ENCODE assay signal across 8 mouse cellular contexts in the genomic region with DNA sequence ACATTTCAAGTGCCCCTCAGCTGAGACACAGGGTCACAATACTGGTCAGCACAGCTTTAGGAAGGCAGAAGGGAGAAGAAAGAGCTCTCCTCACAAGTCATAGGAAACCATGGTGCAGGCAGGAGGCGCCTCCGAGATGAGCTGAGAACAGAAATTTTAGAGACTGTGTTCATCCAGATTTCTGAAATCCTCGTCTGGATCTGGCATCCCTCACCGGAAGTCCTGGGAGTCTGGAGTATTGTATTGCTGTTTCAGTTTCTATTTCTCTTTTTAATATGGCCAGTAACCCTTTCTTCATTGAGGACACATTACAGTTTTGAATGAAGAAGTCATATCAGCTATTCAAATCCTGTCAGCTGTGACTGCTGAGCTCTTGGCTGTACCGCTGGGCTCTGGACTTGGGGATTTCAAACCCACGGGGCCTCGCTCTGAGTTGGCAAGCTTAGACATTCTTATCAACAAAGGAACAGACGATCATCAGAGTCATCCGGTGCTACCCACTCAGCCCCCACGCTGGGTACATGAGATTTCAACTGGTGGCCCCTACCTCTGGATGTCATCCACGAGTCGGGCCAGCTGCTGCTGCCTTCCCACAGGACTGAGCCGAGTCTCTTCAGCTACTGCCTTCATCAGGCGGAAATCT. TPM values are rescaled to one million over a fixed set of nuclear protein-coding genes. Genes with fewer than 3 reads are reported as not detected.
A peak's percentile ranks its signal among the peaks of the same experiment; 100 is the strongest.
DNase-seq lines count a peak whose midpoint lies in the region; ATAC-seq lines count a peak whose summit lies in the region.
"Had no signal": no experiment of that assay in that cellular context is flagged by ENCODE, and none has a peak within 500 bp of the region (broad histone marks: within the 10 kb centered on the region; RNA-seq: fewer than 3 reads in every experiment).

No protein-coding gene starts in this region.

- WGBS in midbrain, embryonic 11.5 days, result 61% methylated on average over 14 of the region's 14 CpGs
- 66% methylated on average over 14 of the region's 14 CpGs for WGBS in midbrain, embryonic 10.5 days
- 32% methylated on average over 14 of the region's 14 CpGs for whole genome bisulfite sequencing in heart, embryonic 11.5 days (ENCODE audit: insufficient replicate concordance)

- no peak overlapping the region for H3K4me2 ChIP-seq in midbrain, embryonic 11.5 days
- peak overlapping the region; percentile 40 for H3K4me2 ChIP-seq in heart, embryonic 11.5 days

- no peak overlapping the region for H3K27ac ChIP-seq in midbrain, embryonic 11.5 days (ENCODE audit: low read depth, low read length)
- H3K27ac ChIP-seq in midbrain, embryonic 10.5 days (replicated peaks), result no peak overlapping the region
- H3K27ac ChIP-seq in heart, embryonic 11.5 days (ENCODE audit: low read depth, low read length), result no peak overlapping the region
- H3K27ac ChIP-seq: liver, embryonic 14.5 days had no signal

- H3K27me3 ChIP-seq in midbrain, embryonic 11.5 days (ENCODE audit: control insufficient read depth, insufficient read depth, low read length), result no peaks in the 10 kb centered on the region; the same call in 1 of the 2 replicates
- peaks cover 25% of the 10 kb centered on the region for H3K27me3 ChIP-seq in midbrain, embryonic 10.5 days (ENCODE audit: low read depth, poor library complexity, severe bottlenecking)
- H3K27me3 ChIP-seq in heart, embryonic 11.5 days (ENCODE audit: control insufficient read depth, insufficient read depth, low read length), result no peaks in the 10 kb centered on the region

- no peak overlapping the region for H3K9ac ChIP-seq in midbrain, embryonic 11.5 days (ENCODE audit: low read length)
- no peak overlapping the region; the same call in 1 of the 2 replicates for H3K9ac ChIP-seq in heart, embryonic 11.5 days (ENCODE audit: low read depth, low read length)
- H3K9ac ChIP-seq: liver, embryonic 14.5 days had no signal

- no peaks in the 10 kb centered on the region for H3K36me3 ChIP-seq in midbrain, embryonic 11.5 days (ENCODE audit: control insufficient read depth, insufficient read depth, low read length)
- no peaks in the 10 kb centered on the region for H3K36me3 ChIP-seq in midbrain, embryonic 10.5 days
- H3K36me3 ChIP-seq in heart, embryonic 11.5 days (ENCODE audit: control insufficient read depth, insufficient read depth, low read length), result no peaks in the 10 kb centered on the region

- H3K4me1 ChIP-seq in midbrain, embryonic 11.5 days (ENCODE audit: control insufficient read depth, insufficient read depth, low read length), result no peaks in the 10 kb centered on the region
- peaks cover 7% of the 10 kb centered on the region; the same call in 1 of the 2 replicates for H3K4me1 ChIP-seq in midbrain, embryonic 10.5 days
- peaks cover 7% of the 10 kb centered on the region; the same call in 1 of the 2 replicates for H3K4me1 ChIP-seq in heart, embryonic 11.5 days (ENCODE audit: control insufficient read depth, insufficient read depth, low read length)

- ATAC-seq in midbrain, embryonic 11.5 days (ENCODE audit: low FRiP score), result peak; percentile 30; the same call in 1 of the 2 replicates
- peak; percentile 31; the same call in 1 of the 2 replicates for ATAC-seq in heart, embryonic 11.5 days (replicated peaks; ENCODE audit: insufficient number of reproducible peaks, low FRiP score, low TSS enrichment)

- H3K9me3 ChIP-seq in midbrain, embryonic 11.5 days (ENCODE audit: control insufficient read depth, low read length), result no peaks in the 10 kb centered on the region
- H3K9me3 ChIP-seq in midbrain, embryonic 10.5 days (replicated peaks), result no peaks in the 10 kb centered on the region
- no peaks in the 10 kb centered on the region for H3K9me3 ChIP-seq in heart, embryonic 11.5 days (replicated peaks; ENCODE audit: control insufficient read depth, low read length)

- no peak overlapping the region for H3K4me3 ChIP-seq in midbrain, embryonic 11.5 days (ENCODE audit: low read depth, low read length)
- no peak overlapping the region for H3K4me3 ChIP-seq in midbrain, embryonic 10.5 days
- no peak overlapping the region for H3K4me3 ChIP-seq in heart, embryonic 11.5 days (ENCODE audit: low read depth, low read length)

- no peak for DNase-seq in midbrain, embryonic 11.5 days (ENCODE audit: low spot score, missing footprints)
- DNase-seq in midbrain, embryonic 10.5 days (ENCODE audit: low spot score), result no peak
- DNase-seq in kidney, postnatal 14 days, result peak; percentile 26
- peak; percentile 25 for DNase-seq in skeletal muscle tissue, adult 2 months (ENCODE audit: low read depth, low spot score)
- DNase-seq in urinary bladder, postnatal 25 days (ENCODE audit: low spot score), result no peak
- DNase-seq in left cerebral cortex, adult 8-10 months (ENCODE audit: low spot score in 2 of 2), result no peak

RNA-seq across cellular contexts. Expression of a gene that starts 22.7 kb away (rescaled TPM):
- 0.08 and 0.12 TPM in 2 replicates for polyA plus RNA-seq in midbrain, embryonic 11.5 days (2014; fragmentation: Nextera tagmentation; extraction: Ambion mirVana)
- 0.04 and 0.11 TPM in 2 replicates for polyA plus RNA-seq in midbrain, embryonic 10.5 days (2016; fragmentation: Nextera tagmentation; extraction: Ambion mirVana)
- polyA plus RNA-seq in heart, embryonic 11.5 days (2014; fragmentation: Nextera tagmentation; extraction: Ambion mirVana), result not detected in 2 replicates
- not detected for total RNA-seq in left cerebral cortex, adult 8-10 months (2022)

RNA-seq across cellular contexts. Expression of a gene that starts 34.4 kb away (rescaled TPM):
- polyA plus RNA-seq in midbrain, embryonic 11.5 days (2014; fragmentation: Nextera tagmentation; extraction: Ambion mirVana), result 1.6 and 2.1 TPM in 2 replicates
- 1.8 and 2.0 TPM in 2 replicates for polyA plus RNA-seq in midbrain, embryonic 10.5 days (2016; fragmentation: Nextera tagmentation; extraction: Ambion mirVana)
- polyA plus RNA-seq in heart, embryonic 11.5 days (2014; fragmentation: Nextera tagmentation; extraction: Ambion mirVana), result 1.4 TPM in 2 replicates
- under 1 TPM; 0.15 to 0.32 (median 0.21) TPM for total RNA-seq in left cerebral cortex, adult 8-10 months (2022)

RNA-seq across cellular contexts. Expression of a gene that starts 53.0 kb away (rescaled TPM):
- polyA plus RNA-seq in midbrain, embryonic 11.5 days (2014; fragmentation: Nextera tagmentation; extraction: Ambion mirVana), result not detected in 2 replicates
- polyA plus RNA-seq in midbrain, embryonic 10.5 days (2016; fragmentation: Nextera tagmentation; extraction: Ambion mirVana), result 0.38 TPM in 1 of 2 replicates, not detected in the other
- not detected in 2 replicates for polyA plus RNA-seq in heart, embryonic 11.5 days (2014; fragmentation: Nextera tagmentation; extraction: Ambion mirVana)
- under 1 TPM in 1 of 4 experiments, not detected in 3; 0.59 TPM for total RNA-seq in left cerebral cortex, adult 8-10 months (2022)
- polyA plus RNA-seq: liver, embryonic 14.5 days had no signal

Comparison
In these comparisons a context has a peak if more than half of its experiments do, and no peak if none do; other contexts are left out.
1. DNase-seq: peak in kidney, postnatal 14 days (single experiment) and skeletal muscle tissue, adult 2 months (single experiment); none in midbrain, embryonic 11.5 days (single experiment), midbrain, embryonic 10.5 days (single experiment), urinary bladder, postnatal 25 days (single experiment) and left cerebral cortex, adult 8-10 months (0 of 2).